Mouse (Mus musculus): ENCODE results near the gene Gm10570.

Gm10570 gene

GRCm38 (mm10) chr4:130308231-130309081, at the start of gene Gm10570, which contains the start of gene Fabp3:
TSS of gene Gm10570 (minus strand) at chr4:130308674.
TSS of gene Fabp3 (plus strand) at chr4:130308595.
- Histone ChIP-seq H3K36me3 (ENCODE audit: control insufficient read depth, insufficient read depth, low read length, poor library complexity, severe bottlenecking) (no peaks in the 10 kb centered on the region), H3K27me3 (ENCODE audit: control insufficient read depth, insufficient read depth, low read length, poor library complexity, severe bottlenecking) (no peaks in the 10 kb centered on the region)
- DNase-seq (ENCODE audit: low read depth, low spot score): no peak

- H3K27me3 ChIP-seq (ENCODE audit: control insufficient read depth, insufficient read depth, low read length, poor library complexity, severe bottlenecking): no peaks in the 10 kb centered on the region
- DNase-seq (ENCODE audit: low read depth, low spot score): peak; percentile 9
- H3K36me3 ChIP-seq (ENCODE audit: control insufficient read depth, insufficient read depth, low read length, poor library complexity, severe bottlenecking): peaks cover 1% of the 10 kb centered on the region; the same call in 1 of the 2 replicates
Observed at GRCm38 (mm10) chr4:130357946-130358345, 49.5 kb upstream of the Gm10570 start.

DNA sequence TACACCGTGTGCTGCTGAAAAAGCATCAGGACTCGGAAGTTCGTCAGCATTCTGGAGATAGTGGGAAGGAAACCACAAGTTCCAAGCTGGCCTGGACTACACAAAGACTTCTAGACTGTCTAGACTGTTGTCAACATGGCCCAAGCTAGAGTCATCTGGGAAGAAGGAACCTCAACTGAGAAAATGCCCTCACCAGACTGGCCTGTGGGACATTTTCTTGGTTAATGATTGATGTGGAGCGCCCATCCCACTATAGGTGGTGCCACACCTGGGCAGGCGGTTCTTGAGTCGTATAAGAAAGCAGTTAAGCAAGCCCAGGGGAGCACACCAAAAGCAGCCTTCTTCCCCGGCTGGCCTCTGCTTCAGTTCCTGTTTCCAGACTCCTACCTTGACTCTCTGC, 44.1 kb upstream of the Gm10570 start:
- Histone ChIP-seq H3K36me3 (ENCODE audit: control insufficient read depth, insufficient read depth, low read length, poor library complexity, severe bottlenecking) (peaks cover 3% of the 10 kb centered on the region), H3K27me3 (ENCODE audit: control insufficient read depth, insufficient read depth, low read length, poor library complexity, severe bottlenecking) (no peaks in the 10 kb centered on the region)
- DNase-seq (ENCODE audit: low read depth, low spot score): no peak

GRCm38 (mm10) chr4:130350690-130351422, 42.4 kb upstream of the Gm10570 start:
- Histone ChIP-seq H3K27me3 (ENCODE audit: control insufficient read depth, insufficient read depth, low read length, poor library complexity, severe bottlenecking) (no peaks in the 10 kb centered on the region), H3K36me3 (ENCODE audit: control insufficient read depth, insufficient read depth, low read length, poor library complexity, severe bottlenecking) (peaks cover 3% of the 10 kb centered on the region)
- no peak for DNase-seq (ENCODE audit: low read depth, low spot score)

DNA sequence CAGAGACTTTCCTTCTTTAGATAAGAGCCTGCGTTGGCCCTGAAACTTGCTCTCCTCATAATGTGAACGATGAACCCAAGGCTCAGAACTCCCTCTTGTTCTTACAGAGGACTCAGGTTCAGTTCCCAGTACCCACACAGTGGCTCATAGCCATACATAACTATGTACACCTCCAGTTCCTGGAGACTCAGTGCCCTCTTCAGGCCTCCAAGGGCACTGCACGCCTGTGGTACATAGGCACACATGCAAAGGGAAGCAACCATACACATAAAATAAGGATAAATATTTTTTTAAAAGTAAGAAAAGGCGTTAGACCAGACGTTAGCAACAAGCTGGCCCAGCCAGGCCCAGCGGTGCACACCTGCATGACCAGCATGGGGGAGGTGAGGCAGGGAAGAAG, 41.2 kb upstream of the Gm10570 start:
- no peak for DNase-seq (ENCODE audit: low read depth, low spot score)
- Histone ChIP-seq H3K36me3 (ENCODE audit: control insufficient read depth, insufficient read depth, low read length, poor library complexity, severe bottlenecking) (peaks cover 3% of the 10 kb centered on the region), H3K27me3 (ENCODE audit: control insufficient read depth, insufficient read depth, low read length, poor library complexity, severe bottlenecking) (no peaks in the 10 kb centered on the region)

GRCm38 (mm10) chr4:130341691-130342090, 33.2 kb upstream of the Gm10570 start:
- H3K36me3 ChIP-seq (ENCODE audit: control insufficient read depth, insufficient read depth, low read length, poor library complexity, severe bottlenecking): no peaks in the 10 kb centered on the region
- peak; percentile 67 for DNase-seq (ENCODE audit: low read depth, low spot score)
- H3K27me3 ChIP-seq (ENCODE audit: control insufficient read depth, insufficient read depth, low read length, poor library complexity, severe bottlenecking): no peaks in the 10 kb centered on the region

- peaks cover 8% of the 10 kb centered on the region for H3K36me3 ChIP-seq (ENCODE audit: control insufficient read depth, insufficient read depth, low read length, poor library complexity, severe bottlenecking)
- no peaks in the 10 kb centered on the region for H3K27me3 ChIP-seq (ENCODE audit: control insufficient read depth, insufficient read depth, low read length, poor library complexity, severe bottlenecking)
- DNase-seq (ENCODE audit: low read depth, low spot score): no peak
Observed at GRCm38 (mm10) chr4:130335867-130336266, 27.4 kb upstream of the Gm10570 start.

- Histone ChIP-seq H3K36me3 (ENCODE audit: control insufficient read depth, insufficient read depth, low read length, poor library complexity, severe bottlenecking) (peaks cover 12% of the 10 kb centered on the region), H3K27me3 (ENCODE audit: control insufficient read depth, insufficient read depth, low read length, poor library complexity, severe bottlenecking) (no peaks in the 10 kb centered on the region)
- DNase-seq (ENCODE audit: low read depth, low spot score): no peak
Observed at GRCm38 (mm10) chr4:130327366-130327765, 18.9 kb upstream of the Gm10570 start.

DNA sequence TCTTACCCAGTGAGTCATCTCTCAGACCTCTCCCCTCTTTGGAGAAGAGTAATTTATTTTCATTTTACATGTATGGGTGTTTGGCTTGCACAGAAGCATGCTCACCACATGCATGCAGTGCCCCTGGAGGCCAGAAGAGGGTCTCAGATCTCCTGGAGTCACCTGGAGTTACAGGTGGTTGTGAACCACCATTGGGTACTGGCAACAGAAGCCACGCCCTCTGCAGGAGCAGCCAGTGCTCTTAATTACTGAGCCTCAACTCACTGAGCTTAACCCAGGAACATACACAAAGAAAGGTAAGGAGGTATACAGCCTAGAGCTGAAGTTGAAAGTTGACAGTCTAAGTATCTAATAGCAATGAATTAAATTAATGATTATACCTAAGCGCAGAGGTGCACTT, 17.0 kb upstream of the Gm10570 start:
- peaks cover 13% of the 10 kb centered on the region for H3K36me3 ChIP-seq (ENCODE audit: control insufficient read depth, insufficient read depth, low read length, poor library complexity, severe bottlenecking)
- no peaks in the 10 kb centered on the region for H3K27me3 ChIP-seq (ENCODE audit: control insufficient read depth, insufficient read depth, low read length, poor library complexity, severe bottlenecking)
- no peak for DNase-seq (ENCODE audit: low read depth, low spot score)

- Histone ChIP-seq H3K36me3 (ENCODE audit: control insufficient read depth, insufficient read depth, low read length, poor library complexity, severe bottlenecking) (peaks cover 10% of the 10 kb centered on the region), H3K27me3 (ENCODE audit: control insufficient read depth, insufficient read depth, low read length, poor library complexity, severe bottlenecking) (no peaks in the 10 kb centered on the region)
- DNase-seq (ENCODE audit: low read depth, low spot score): no peak
Observed at GRCm38 (mm10) chr4:130323607-130324006, 15.1 kb upstream of the Gm10570 start.

DNA sequence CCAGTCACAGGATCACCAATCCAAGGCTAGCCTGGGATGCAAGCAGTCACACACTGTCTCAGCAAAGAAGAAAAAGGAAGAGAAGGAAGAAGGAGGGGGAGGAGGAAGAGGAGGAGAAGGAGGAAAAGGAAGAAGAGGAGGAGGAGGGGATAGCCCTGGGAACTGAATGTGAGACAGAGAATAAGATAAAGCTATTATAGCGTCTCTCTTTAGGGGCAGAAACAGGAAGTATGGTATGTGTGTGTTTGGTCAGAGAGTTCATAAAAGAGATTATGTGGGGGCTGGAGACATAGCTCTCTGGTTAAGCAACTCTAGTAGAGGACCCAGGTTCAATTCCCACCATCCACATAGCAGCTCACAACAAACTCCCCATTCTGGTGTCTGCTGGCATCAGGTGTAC, 14.7 kb upstream of the Gm10570 start:
- Histone ChIP-seq H3K36me3 (ENCODE audit: control insufficient read depth, insufficient read depth, low read length, poor library complexity, severe bottlenecking) (peaks cover 9% of the 10 kb centered on the region), H3K27me3 (ENCODE audit: control insufficient read depth, insufficient read depth, low read length, poor library complexity, severe bottlenecking) (no peaks in the 10 kb centered on the region)
- no peak for DNase-seq (ENCODE audit: low read depth, low spot score)

DNA sequence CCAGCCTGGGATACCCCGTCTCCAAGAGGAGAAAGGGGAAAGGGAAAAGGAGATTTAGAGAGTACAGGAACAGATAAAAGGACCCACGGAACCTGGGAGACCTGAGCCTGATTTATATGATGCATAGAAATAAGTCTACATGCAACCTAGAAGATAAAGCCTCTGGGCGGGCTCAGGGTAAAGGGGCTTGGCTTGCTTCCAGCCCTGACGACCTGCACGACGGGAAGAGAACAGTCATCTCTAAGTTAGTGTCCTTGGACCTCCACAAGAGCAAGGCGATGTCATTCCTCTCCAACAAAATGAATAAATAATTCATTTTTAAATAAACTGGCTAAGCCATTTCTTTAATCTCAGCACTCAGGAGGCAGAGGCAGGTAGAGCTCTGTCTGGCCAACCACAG, 14.1 kb upstream of the Gm10570 start:
- Histone ChIP-seq H3K27me3 (ENCODE audit: control insufficient read depth, insufficient read depth, low read length, poor library complexity, severe bottlenecking) (no peaks in the 10 kb centered on the region), H3K36me3 (ENCODE audit: control insufficient read depth, insufficient read depth, low read length, poor library complexity, severe bottlenecking) (peaks cover 9% of the 10 kb centered on the region)
- DNase-seq (ENCODE audit: low read depth, low spot score): no peak

GRCm38 (mm10) chr4:130321640-130322039, 13.2 kb upstream of the Gm10570 start:
- Histone ChIP-seq H3K36me3 (ENCODE audit: control insufficient read depth, insufficient read depth, low read length, poor library complexity, severe bottlenecking) (peaks cover 9% of the 10 kb centered on the region), H3K27me3 (ENCODE audit: control insufficient read depth, insufficient read depth, low read length, poor library complexity, severe bottlenecking) (no peaks in the 10 kb centered on the region)
- DNase-seq (ENCODE audit: low read depth, low spot score): no peak

DNA sequence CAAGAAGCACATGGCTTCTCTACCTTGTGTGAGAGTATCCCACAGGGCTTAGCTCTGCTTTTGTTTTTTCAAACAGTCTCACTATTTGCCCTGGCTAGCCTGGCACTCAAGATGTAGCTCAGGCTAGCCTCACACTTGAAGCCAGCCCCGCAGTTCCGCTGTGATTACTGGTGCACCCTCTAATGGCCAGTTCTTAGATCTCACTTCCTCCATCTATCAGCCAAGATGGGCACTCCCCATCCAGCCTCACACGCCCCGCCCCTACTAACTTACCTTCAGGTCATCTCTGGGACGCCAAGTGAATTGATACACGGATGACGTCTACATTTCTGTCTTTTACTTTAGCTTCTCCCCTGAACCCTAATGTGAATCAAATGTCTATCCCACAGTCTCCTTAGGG, 11.1 kb upstream of the Gm10570 start:
- H3K27me3 ChIP-seq (ENCODE audit: control insufficient read depth, insufficient read depth, low read length, poor library complexity, severe bottlenecking): no peaks in the 10 kb centered on the region

DNA sequence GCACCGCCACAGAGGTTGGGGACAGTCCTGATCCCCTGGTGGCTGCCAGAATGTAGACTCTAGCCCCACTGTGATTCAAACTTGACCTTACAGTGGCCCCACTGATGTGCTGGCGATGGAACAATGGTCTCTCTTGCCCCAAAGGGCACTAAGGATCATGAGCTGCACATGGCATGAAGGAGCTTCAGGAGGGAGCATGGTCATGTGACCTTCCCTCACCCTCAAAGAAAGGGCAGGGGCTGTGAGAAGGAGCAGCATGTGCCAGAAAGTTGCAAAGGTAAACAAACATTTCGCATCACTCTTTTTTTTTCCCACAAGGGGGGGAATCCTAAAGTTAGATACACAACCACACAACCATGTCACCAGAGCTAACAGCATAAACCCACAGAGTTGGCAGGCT, 9.6 kb upstream of the Gm10570 start:
- no peak for DNase-seq (ENCODE audit: low read depth, low spot score)
- peaks cover 4% of the 10 kb centered on the region for H3K36me3 ChIP-seq (ENCODE audit: control insufficient read depth, insufficient read depth, low read length, poor library complexity, severe bottlenecking)
- no peaks in the 10 kb centered on the region for H3K27me3 ChIP-seq (ENCODE audit: control insufficient read depth, insufficient read depth, low read length, poor library complexity, severe bottlenecking)

More for the DNA sequence above, 11.1 kb upstream of the Gm10570 start:
- peaks cover 9% of the 10 kb centered on the region for H3K36me3 ChIP-seq (ENCODE audit: control insufficient read depth, insufficient read depth, low read length, poor library complexity, severe bottlenecking)
- DNase-seq (ENCODE audit: low read depth, low spot score): no peak

All from splenic B cell, adult 2 months (primary cell).